Mouse (Mus musculus) midbrain, embryonic 15.5 days (tissue): ENCODE measurements around the gene Gmeb1. TPM values are rescaled to one million over a fixed set of nuclear protein-coding genes. Genes with fewer than 3 reads are reported as not detected.
A peak's percentile ranks its signal among the peaks of the same experiment; 100 is the strongest.

Experiments
- ATAC-seq: fragments of 200-750 bp; cut with Nextera tagmentation; replicated peaks from 2 replicates; pipeline ENCODE4 v1.8.0; 2017; ENCODE audit warnings: moderate TSS enrichment
- H3K27ac ChIP-seq: fragments of 300-500 bp; sonication (generic); 2 replicates; pipeline ENCODE4 v1.5.1; 2015; ENCODE audit warnings: mild to moderate bottlenecking, inconsistent platforms
- H3K27me3 ChIP-seq: fragments of 300-500 bp; sonication (generic); replicated peaks from 2 replicates; pipeline ENCODE4 v1.6.1; 2015; ENCODE audit warnings: inconsistent platforms
- H3K36me3 ChIP-seq: fragments of 300-500 bp; sonication (generic); replicated peaks from 2 replicates; pipeline ENCODE4 v1.6.1; 2015; ENCODE audit warnings: inconsistent platforms
- H3K4me1 ChIP-seq: fragments of 300-500 bp; sonication (generic); 2 replicates; pipeline ENCODE4 v1.6.1; 2015; ENCODE audit warnings: inconsistent platforms
- H3K4me2 ChIP-seq: fragments of 300-500 bp; sonication (generic); 2 replicates; pipeline ENCODE4 v1.6.1; 2015; ENCODE audit warnings: inconsistent platforms, mild to moderate bottlenecking, moderate library complexity
- H3K4me3 ChIP-seq: fragments of 300-500 bp; sonication (generic); 2 replicates; pipeline ENCODE4 v1.5.1; 2015; ENCODE audit warnings: mild to moderate bottlenecking, inconsistent platforms
- H3K9ac ChIP-seq: fragments of 300-500 bp; sonication (generic); 2 replicates; pipeline ENCODE4 v1.6.1; 2015; ENCODE audit warnings: mild to moderate bottlenecking, inconsistent platforms
- H3K9me3 ChIP-seq: fragments of 300-500 bp; sonication (generic); 2 replicates; pipeline ENCODE4 v1.6.1; 2016; ENCODE audit warnings: inconsistent platforms
- WGBS: fragments of 180-500 bp; shearing (Covaris S2); methylation state at CpG from one replicate; pipeline ENCODE4 v1.1.7; 2015; ENCODE audit warnings: mixed read lengths; 5-methylcytosine and 5-hydroxymethylcytosine counted together
- polyA plus RNA-seq: library from polyadenylated mRNA; unstranded; fragments of >200 nt; fragmentation: Nextera tagmentation; extraction: Ambion mirVana; gene quantifications from 2 replicates; pipeline ENCODE4 v1.2.1, GENCODE M21; 2015

Gmeb1 gene
- polyA plus RNA-seq, 1 experiment from 2014 or later = 45.7 TPM

DNA sequence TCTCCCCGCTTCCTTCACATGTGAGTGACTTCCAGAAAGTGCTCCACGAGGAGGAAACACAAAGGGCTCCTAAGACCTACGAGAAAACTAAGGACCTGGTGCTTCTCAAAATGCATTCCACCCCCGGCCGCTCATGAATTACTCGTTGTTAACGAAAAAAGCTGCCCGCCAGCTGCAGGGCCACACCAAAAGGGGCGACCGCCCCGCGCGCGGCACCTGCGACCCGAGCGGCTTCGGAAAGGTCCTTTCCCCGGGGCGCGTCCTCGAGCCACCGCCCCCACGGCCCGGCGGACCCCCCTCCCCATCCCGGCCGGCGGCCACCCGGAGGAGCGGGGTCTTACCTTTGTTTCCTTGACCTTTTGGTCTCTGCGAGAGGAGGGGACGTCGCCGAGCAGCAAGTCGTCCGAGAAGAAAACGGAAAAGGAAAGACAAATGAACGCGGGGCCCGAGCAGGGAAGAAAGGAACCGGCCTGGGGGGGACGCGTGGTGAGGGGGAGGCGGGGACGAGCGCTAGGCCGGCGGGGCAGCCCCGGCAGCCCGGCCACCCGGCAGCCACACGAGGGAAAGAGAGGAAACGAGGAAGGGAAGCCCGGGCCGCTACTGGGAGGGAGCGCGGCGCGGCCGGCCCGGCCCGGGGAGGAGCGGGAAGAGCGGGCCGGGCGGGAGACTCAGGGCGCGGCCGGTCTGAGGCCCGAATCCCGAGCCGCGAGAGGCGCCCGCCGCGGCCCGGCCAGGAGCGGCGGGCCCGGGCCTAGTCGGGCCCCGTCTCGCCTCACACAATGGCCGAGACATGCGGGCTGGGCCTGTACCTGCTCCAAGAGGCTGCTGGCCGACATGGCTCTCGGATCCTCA, 50.1 kb downstream of the Gmeb1 start:
- peak overlapping the region; percentile 78 for H3K4me3 ChIP-seq
- no peaks in the 10 kb centered on the region for H3K9me3 ChIP-seq
- H3K4me1 ChIP-seq = peaks cover 27% of the 10 kb centered on the region
- under 1% methylated on average over 83 of the region's 89 CpGs for WGBS
- ATAC-seq = peak; percentile 89
- peak overlapping the region; percentile 94 for H3K27ac ChIP-seq
- H3K4me2 ChIP-seq = peak overlapping the region; percentile 68
- no peaks in the 10 kb centered on the region for H3K27me3 ChIP-seq
- peak overlapping the region; percentile 91 for H3K9ac ChIP-seq
- peaks cover 3% of the 10 kb centered on the region; the same call in 1 of the 2 replicates for H3K36me3 ChIP-seq

DNA sequence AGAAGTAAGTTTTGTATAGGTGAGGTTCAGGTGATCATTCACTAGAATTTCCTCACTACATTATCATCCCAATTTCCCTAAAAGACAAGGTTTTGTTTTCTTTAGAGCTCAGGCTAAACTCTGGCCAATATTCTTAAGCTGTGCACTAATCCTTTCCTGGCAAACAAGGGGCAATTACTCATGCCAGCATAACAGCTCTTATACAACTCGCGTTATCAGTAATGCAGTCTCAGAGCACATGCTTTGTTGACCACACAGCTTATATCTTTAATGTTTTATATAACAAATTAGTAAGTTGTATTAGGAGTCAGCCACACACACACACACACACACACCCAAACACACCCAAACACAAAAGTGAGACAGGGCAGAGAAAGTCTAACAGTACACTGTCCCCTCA, 51.1 kb downstream of the Gmeb1 start:
- 31% methylated on average over 2 of the region's 2 CpGs for WGBS

DNA sequence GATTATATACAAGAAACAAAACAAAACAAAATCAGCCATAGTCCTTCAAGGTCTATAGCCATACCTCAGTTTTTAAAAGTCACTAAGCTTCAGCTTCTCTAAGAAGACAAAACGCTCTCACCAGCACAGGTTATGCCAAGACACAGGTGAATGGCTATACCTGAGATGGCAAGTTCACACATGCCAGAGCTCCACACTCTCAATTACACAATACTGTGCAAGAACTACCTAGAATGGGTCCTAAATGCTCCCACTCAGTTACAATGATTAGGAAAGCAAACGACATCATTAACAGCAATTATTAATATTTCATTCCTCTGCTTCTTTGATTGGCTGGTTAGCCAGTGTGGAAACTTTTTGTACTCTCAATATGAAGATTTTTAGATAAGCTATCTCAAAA, 52.1 kb downstream of the Gmeb1 start:
- peaks cover 9% of the 10 kb centered on the region; the same call in 1 of the 2 replicates for H3K36me3 ChIP-seq
- ATAC-seq = no peak
- no peaks in the 10 kb centered on the region for H3K27me3 ChIP-seq
- H3K9ac ChIP-seq = no peak overlapping the region
- H3K4me3 ChIP-seq = no peak overlapping the region
- H3K4me1 ChIP-seq = peaks cover 27% of the 10 kb centered on the region
- no peaks in the 10 kb centered on the region for H3K9me3 ChIP-seq
- H3K4me2 ChIP-seq = no peak overlapping the region
- WGBS = 94% methylated on average over 2 of the region's 2 CpGs
- H3K27ac ChIP-seq = no peak overlapping the region

More for the DNA sequence above, 51.1 kb downstream of the Gmeb1 start:
- H3K27me3 ChIP-seq = no peaks in the 10 kb centered on the region
- peak overlapping the region; percentile 91 for H3K9ac ChIP-seq
- ATAC-seq = no peak
- H3K4me3 ChIP-seq = peak overlapping the region; percentile 78
- no peak overlapping the region for H3K27ac ChIP-seq
- H3K36me3 ChIP-seq = peaks cover 3% of the 10 kb centered on the region; the same call in 1 of the 2 replicates
- H3K9me3 ChIP-seq = no peaks in the 10 kb centered on the region
- peaks cover 27% of the 10 kb centered on the region for H3K4me1 ChIP-seq
- H3K4me2 ChIP-seq = peak overlapping the region; percentile 68

DNA sequence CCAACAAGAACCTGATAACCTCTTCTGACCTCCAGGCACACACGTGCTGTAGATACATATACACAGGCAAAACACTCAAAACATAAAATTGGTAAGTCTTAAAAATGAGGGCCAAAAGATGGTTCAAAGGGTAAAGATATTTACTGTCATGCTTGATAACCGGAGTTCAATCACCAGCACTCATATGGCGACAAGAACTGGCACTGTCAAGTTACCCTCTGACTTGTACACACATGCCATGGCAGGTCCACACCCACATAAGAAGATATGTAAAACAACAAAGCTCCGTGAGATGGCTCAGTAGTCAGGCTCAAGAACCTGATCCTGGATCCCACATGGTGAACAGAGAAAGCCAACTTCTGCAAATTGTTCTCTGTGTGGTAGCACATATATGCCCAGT, 54.1 kb downstream of the Gmeb1 start:
- no peak overlapping the region for H3K4me3 ChIP-seq
- H3K36me3 ChIP-seq = peaks cover 26% of the 10 kb centered on the region; the same call in 1 of the 2 replicates
- H3K4me1 ChIP-seq = peaks cover 39% of the 10 kb centered on the region
- H3K27ac ChIP-seq = no peak overlapping the region
- 94% methylated on average over 4 of the region's 4 CpGs for WGBS
- no peaks in the 10 kb centered on the region for H3K9me3 ChIP-seq
- ATAC-seq = no peak
- no peaks in the 10 kb centered on the region for H3K27me3 ChIP-seq
- H3K4me2 ChIP-seq = no peak overlapping the region
- H3K9ac ChIP-seq = no peak overlapping the region

DNA sequence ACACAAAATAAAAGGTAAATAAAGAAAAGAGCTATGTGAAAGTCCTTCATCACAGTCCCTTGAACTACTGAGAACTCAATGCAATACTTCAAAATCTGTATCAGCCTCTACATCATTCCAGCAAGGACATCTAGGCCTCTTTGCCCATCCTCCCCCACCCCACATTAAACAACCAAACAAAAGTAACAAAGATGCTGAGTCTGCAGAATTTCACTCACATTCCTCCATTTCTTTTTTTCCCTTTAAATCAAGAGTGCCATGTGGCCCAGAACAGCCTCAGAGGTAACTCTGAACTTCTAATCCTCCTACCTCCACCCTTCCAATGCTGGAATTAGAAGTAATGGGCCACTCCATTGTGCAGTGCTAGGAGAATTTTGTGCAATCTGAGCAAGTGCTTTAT, 62.6 kb downstream of the Gmeb1 start:
- Histone ChIP-seq H3K4me3 (no peak overlapping the region), H3K27me3 (no peaks in the 10 kb centered on the region), H3K27ac (no peak overlapping the region), H3K9ac (no peak overlapping the region), H3K9me3 (no peaks in the 10 kb centered on the region), H3K4me1 (peaks cover 58% of the 10 kb centered on the region), H3K36me3 (peaks cover 12% of the 10 kb centered on the region; the same call in 1 of the 2 replicates), H3K4me2 (no peak overlapping the region)
- ATAC-seq = no peak

DNA sequence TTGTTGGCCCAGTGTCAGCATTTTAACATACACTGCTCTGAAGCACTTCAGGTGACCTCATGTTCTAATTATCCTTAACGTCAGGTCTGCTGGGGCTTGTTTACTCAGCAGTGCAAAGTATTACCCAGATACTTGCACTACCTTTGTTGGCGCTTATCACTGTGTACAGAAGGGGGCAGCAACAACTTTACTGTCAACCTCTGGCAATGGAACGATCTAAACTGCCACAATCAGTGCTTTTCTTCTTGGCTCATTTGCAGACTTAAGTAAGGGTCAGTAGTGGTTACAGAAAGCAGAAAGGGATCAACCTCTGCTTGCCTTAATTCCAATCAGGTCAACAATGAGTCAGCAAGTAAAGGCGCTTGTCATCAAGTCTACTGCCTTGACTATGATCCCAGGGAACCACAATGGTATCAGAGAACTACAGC, 63.1 kb downstream of the Gmeb1 start:
- no peak overlapping the region for H3K9ac ChIP-seq
- 54% methylated on average over 4 of the region's 4 CpGs for WGBS
- H3K4me2 ChIP-seq = no peak overlapping the region
- no peak overlapping the region for H3K27ac ChIP-seq
- ATAC-seq = no peak
- H3K27me3 ChIP-seq = no peaks in the 10 kb centered on the region
- H3K4me3 ChIP-seq = no peak overlapping the region
- H3K36me3 ChIP-seq = peaks cover 9% of the 10 kb centered on the region; the same call in 1 of the 2 replicates
- H3K9me3 ChIP-seq = no peaks in the 10 kb centered on the region
- H3K4me1 ChIP-seq = peaks cover 53% of the 10 kb centered on the region

DNA sequence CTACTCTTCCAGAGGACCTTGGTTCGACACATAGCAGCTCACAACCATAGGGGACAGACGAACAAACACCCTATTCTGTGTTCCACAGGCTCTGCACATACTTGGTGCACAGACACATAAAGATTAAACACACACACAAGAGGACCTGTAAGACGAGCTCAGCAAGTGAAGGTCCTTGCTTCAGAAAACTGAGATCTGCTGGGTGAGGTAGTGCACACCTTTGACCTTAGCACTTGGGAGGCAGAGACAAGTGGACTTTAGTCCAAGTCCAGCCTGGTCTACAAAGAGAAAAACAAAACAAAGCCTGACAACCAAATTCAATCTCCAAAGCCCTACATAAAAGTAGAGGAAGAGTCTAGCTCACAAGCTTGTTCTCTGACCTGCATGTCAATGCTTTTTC, 66.4 kb downstream of the Gmeb1 start:
- H3K4me2 ChIP-seq = no peak overlapping the region
- H3K9me3 ChIP-seq = no peaks in the 10 kb centered on the region
- peaks cover 26% of the 10 kb centered on the region for H3K4me1 ChIP-seq
- H3K27ac ChIP-seq = no peak overlapping the region
- ATAC-seq = no peak
- no peak overlapping the region for H3K4me3 ChIP-seq
- no peaks in the 10 kb centered on the region for H3K27me3 ChIP-seq
- WGBS = 93% methylated on average over 3 of the region's 3 CpGs
- H3K36me3 ChIP-seq = no peaks in the 10 kb centered on the region
- H3K9ac ChIP-seq = no peak overlapping the region

DNA sequence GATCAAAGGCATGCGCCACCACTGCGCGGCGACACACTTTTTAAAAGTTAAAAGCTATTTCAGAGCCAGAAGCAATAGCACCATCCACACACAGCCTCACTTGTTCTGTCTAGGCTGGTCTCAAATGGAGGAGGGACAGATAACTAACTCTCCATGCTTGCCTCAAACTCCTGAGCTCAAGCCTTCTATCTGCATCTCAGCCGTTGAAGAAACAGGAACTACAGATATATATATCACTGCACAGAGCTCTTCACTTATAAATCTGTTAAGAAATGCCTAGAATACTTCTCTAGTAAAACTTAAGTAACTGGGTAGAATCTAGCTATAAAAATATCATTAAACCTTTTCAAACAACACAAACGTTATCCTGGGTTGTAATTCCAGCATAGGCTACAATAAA, 67.0 kb downstream of the Gmeb1 start:
- 95% methylated on average over 6 of the region's 6 CpGs for WGBS

DNA sequence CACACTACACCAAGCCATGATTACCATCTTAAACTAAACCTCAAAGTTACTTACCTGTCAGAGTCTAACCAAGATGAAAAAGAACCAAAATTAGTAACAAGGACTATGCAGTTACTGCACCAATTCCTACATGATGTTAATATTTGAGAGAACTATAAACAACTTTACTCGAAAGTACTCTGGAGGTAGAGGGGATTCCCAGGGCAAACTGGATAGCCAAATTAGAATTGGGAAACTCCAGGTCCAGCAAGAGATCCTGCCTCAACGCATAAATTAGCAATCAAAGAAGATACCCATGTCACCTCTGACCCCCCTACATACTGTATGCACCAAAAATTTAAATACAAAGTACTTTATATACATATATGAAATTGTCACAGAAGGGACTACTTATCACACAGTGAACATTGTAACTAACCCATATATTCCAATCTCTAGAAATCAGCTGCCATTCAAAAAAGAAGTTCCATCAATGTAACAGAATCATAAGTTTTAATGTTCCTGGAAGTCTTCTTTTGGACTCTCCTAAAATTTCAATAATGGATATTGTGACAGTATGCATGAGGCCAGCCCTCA, 73.5 kb downstream of the Gmeb1 start:
- no peaks in the 10 kb centered on the region for H3K27me3 ChIP-seq
- peaks cover 5% of the 10 kb centered on the region for H3K36me3 ChIP-seq
- no peak overlapping the region for H3K4me2 ChIP-seq
- H3K4me1 ChIP-seq = no peaks in the 10 kb centered on the region
- no peak overlapping the region for H3K27ac ChIP-seq
- no peaks in the 10 kb centered on the region for H3K9me3 ChIP-seq
- WGBS = 99% methylated on average over 2 of the region's 2 CpGs
- ATAC-seq = no peak
- H3K4me3 ChIP-seq = no peak overlapping the region
- no peak overlapping the region for H3K9ac ChIP-seq

More for the DNA sequence above, 67.0 kb downstream of the Gmeb1 start:
- Histone ChIP-seq H3K36me3 (no peaks in the 10 kb centered on the region), H3K4me3 (no peak overlapping the region), H3K27ac (no peak overlapping the region), H3K9me3 (no peaks in the 10 kb centered on the region), H3K4me2 (no peak overlapping the region), H3K4me1 (peaks cover 20% of the 10 kb centered on the region), H3K9ac (no peak overlapping the region), H3K27me3 (no peaks in the 10 kb centered on the region)
- ATAC-seq = no peak

DNA sequence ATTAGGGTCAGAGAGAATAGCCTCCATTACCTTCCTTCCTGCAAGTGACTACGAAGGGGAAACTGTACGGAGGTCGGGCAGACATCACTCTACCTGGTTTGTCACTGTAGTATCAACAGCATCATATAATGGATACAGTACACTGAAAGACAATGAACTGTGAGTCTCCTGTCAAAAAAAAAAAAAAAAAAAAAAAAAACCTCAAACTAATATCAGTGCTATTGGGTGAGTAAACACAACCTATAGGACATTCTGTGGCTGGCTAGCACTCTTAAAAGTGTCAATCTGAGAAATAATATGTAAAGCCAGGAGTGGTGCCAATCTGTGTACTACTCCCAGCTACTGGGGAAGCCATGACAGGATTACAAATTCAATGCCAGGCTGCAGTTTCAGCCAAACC, 78.2 kb downstream of the Gmeb1 start:
- Histone ChIP-seq H3K4me3 (no peak overlapping the region), H3K9me3 (no peaks in the 10 kb centered on the region), H3K27me3 (no peaks in the 10 kb centered on the region), H3K27ac (no peak overlapping the region), H3K36me3 (peaks cover 8% of the 10 kb centered on the region), H3K4me1 (no peaks in the 10 kb centered on the region), H3K4me2 (no peak overlapping the region), H3K9ac (no peak overlapping the region)
- no peak for ATAC-seq
- WGBS = 93% methylated on average over 3 of the region's 3 CpGs

DNA sequence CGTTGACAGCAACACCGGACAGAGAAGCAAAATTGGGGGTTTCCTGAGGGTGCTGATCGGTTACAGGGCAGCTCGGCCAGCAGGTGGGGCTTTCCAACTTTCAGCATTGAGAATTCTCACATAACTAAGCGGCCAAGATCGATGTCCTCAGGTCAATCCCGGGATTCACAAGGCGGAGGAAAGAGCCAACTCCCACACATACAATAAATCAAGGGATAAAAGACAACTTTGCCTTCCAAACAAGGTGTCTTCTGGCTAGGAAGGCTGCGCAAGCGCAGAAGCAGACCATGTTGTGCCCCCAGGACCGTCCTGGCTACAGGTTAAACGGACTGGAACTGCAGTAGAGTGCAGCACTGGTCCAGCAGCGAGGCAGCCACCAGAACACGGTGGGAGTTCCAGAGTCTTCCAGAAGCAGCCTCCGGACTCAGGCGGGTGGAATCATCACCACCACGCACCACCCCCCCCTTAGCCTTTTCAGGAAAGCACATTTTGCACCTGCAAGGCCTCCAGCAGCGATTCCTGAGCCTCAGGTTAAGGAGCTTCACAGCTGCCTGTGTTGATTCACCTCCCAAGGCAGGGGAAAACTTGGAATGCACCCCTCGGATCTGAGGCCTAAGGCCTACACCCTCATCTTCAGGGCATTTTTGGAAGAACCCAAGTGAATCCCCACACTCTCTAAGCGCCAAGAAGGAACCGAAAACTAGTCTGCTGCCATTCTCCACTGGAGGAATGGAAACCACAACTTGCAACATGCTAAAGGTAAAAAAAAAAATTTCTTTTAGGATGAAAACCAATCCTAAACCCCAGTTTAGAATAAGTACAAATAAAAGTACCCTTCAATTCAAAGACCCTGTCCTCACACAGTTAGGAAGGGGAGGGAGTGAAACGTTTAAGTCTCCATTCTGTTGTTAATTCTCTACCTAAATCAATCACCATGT, 79.4 kb downstream of the Gmeb1 start:
- peaks cover 8% of the 10 kb centered on the region for H3K36me3 ChIP-seq
- 69% methylated on average over 22 of the region's 22 CpGs for WGBS
- no peak for ATAC-seq

DNA sequence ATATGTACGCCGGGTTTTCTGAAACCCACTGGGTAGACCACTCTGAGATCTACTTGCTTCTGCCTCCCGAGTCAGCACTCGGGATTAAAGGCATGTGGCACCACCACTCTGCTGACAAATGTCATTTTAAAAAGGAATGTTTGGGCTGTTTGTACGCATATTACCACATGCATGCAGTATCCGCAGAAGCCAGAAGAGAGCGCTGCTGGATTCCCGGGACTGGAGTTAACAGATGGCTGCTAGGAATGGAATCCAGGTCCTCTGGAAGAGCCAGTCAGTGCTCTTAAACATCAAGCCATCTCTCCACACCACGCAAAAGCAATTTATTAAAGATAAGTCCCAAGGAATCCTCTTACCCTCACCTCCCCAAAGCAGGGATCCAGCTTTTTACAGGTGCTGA, 80.7 kb downstream of the Gmeb1 start:
- H3K9me3 ChIP-seq = no peaks in the 10 kb centered on the region
- peaks cover 8% of the 10 kb centered on the region for H3K36me3 ChIP-seq
- 77% methylated on average over 9 of the region's 9 CpGs for WGBS
- H3K27ac ChIP-seq = no peak overlapping the region
- no peaks in the 10 kb centered on the region for H3K4me1 ChIP-seq
- no peak overlapping the region for H3K4me2 ChIP-seq
- H3K9ac ChIP-seq = no peak overlapping the region
- H3K4me3 ChIP-seq = no peak overlapping the region
- no peaks in the 10 kb centered on the region for H3K27me3 ChIP-seq
- no peak for ATAC-seq

More for the DNA sequence above, 79.4 kb downstream of the Gmeb1 start:
- Histone ChIP-seq H3K4me1 (no peaks in the 10 kb centered on the region), H3K27me3 (no peaks in the 10 kb centered on the region), H3K4me3 (no peak overlapping the region), H3K27ac (no peak overlapping the region), H3K9me3 (no peaks in the 10 kb centered on the region), H3K9ac (no peak overlapping the region), H3K4me2 (no peak overlapping the region)
